Mouse (Mus musculus): ENCODE measurements around the gene Lbhd2. TPM values are rescaled to one million over a fixed set of nuclear protein-coding genes. Genes with fewer than 3 reads are reported as not detected.
A peak's percentile ranks its signal among the peaks of the same experiment; 100 is the strongest.

The Lbhd2 gene
- polyA plus RNA-seq, 1 experiment from 2014 or later: 4.4 TPM

DNA sequence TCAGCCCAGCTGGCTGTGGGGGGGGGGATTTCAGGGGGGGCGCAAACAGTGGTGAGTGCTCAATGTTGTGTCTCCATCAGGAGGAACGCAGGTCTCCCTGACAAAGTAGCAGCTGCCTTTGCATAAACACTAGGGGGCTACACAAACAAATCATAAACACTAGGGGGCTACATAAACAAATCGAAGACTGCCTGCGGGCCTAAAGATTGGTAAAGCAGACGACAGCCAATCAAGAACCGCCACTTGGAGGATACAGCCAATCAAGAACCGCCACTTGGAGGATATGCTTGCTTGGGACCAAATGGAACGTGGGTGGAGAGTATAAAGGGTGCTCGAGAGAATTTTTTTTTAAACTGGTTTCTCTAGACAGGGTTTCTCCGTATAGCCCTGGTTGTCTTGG lies 1.7 kb upstream of the Lbhd2 start:
- Histone ChIP-seq H3K27me3 (peaks cover 67% of the 10 kb centered on the region), H3K27ac (no peak overlapping the region), H3K4me2 (no peak overlapping the region), H3K4me1 (replicated peaks) (peaks cover 13% of the 10 kb centered on the region), H3K36me3 (no peaks in the 10 kb centered on the region), H3K9ac (replicated peaks) (no peak overlapping the region), H3K4me3 (replicated peaks) (no peak overlapping the region), H3K9me3 (no peaks in the 10 kb centered on the region)
- 54% methylated on average over 10 of the region's 10 CpGs for WGBS
- no peak for ATAC-seq (ENCODE audit: insufficient number of reproducible peaks, insufficient read depth, low FRiP score, low TSS enrichment, low read depth)

- H3K9me3 ChIP-seq: no peaks in the 10 kb centered on the region
Observed at GRCm38 (mm10) chr12:111409583-111409982, 3.0 kb downstream of the Lbhd2 start.

GRCm38 (mm10) chr12:111411631-111412355 lies 5.2 kb downstream of the Lbhd2 start:
- peak overlapping the region; percentile 78 for H3K27ac ChIP-seq
- peaks cover 67% of the 10 kb centered on the region for H3K27me3 ChIP-seq
- no peaks in the 10 kb centered on the region for H3K36me3 ChIP-seq
- no peak overlapping the region for H3K4me2 ChIP-seq
- H3K9ac ChIP-seq (replicated peaks): no peak overlapping the region
- H3K4me3 ChIP-seq (replicated peaks): no peak overlapping the region
- WGBS: 71% methylated on average over 8 of the region's 8 CpGs
- H3K4me1 ChIP-seq (replicated peaks): peaks cover 28% of the 10 kb centered on the region
- H3K9me3 ChIP-seq: no peaks in the 10 kb centered on the region
- no peak for ATAC-seq (ENCODE audit: insufficient number of reproducible peaks, insufficient read depth, low FRiP score, low TSS enrichment, low read depth)

More at GRCm38 (mm10) chr12:111409583-111409982, 3.0 kb downstream of the Lbhd2 start:
- no peak for ATAC-seq (ENCODE audit: insufficient number of reproducible peaks, insufficient read depth, low FRiP score, low TSS enrichment, low read depth)
- Histone ChIP-seq H3K4me2 (no peak overlapping the region), H3K27ac (no peak overlapping the region), H3K4me3 (replicated peaks) (no peak overlapping the region), H3K36me3 (no peaks in the 10 kb centered on the region), H3K27me3 (peaks cover 75% of the 10 kb centered on the region), H3K9ac (replicated peaks) (no peak overlapping the region), H3K4me1 (replicated peaks) (peaks cover 29% of the 10 kb centered on the region)
- WGBS: 30% methylated on average over 5 of the region's 5 CpGs

DNA sequence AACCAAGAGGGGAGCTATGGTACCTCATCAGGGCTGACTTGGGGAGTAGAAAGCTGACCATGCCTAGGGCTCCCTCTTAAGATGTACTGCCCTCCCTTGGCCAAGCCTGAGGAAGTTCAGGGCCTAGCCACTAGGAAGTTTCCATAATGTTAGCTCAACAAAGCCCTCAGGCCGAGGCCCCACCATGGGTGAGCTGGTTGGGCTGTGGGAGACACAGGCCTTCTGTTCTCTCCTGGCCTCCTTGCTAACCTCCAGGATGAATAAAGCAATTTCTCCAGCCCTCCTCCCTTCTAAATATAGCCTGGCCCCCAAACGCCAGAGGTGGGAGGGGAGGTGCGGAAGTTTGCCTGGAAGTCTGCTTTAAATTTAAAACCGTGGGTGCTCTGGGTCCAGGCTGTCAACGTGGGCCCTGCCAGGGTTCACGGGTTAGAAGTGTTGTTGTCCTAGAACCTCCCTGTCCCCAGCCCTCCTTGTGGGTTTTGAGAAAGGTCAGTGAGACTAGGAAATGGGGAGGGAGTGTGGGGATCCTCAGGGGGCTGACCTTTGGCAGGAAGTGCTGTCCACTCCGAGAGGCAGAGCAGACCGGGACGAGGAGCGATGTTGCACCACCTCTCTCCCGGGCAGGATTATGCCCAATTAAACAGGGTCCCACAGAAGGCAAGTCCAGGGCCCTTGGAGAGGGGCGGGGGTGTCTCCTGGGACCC lies 6.1 kb downstream of the Lbhd2 start:
- Histone ChIP-seq H3K4me1 (replicated peaks) (peaks cover 36% of the 10 kb centered on the region), H3K9me3 (no peaks in the 10 kb centered on the region), H3K27ac (peak overlapping the region; percentile 78), H3K4me2 (peak overlapping the region; percentile 62), H3K27me3 (peaks cover 67% of the 10 kb centered on the region), H3K36me3 (no peaks in the 10 kb centered on the region), H3K4me3 (replicated peaks) (peak overlapping the region; percentile 38), H3K9ac (replicated peaks) (no peak overlapping the region)
- 13% methylated on average over 12 of the region's 12 CpGs for WGBS
- ATAC-seq (ENCODE audit: insufficient number of reproducible peaks, insufficient read depth, low FRiP score, low TSS enrichment, low read depth): peak; percentile 10; the same call in 1 of the 2 replicates

DNA sequence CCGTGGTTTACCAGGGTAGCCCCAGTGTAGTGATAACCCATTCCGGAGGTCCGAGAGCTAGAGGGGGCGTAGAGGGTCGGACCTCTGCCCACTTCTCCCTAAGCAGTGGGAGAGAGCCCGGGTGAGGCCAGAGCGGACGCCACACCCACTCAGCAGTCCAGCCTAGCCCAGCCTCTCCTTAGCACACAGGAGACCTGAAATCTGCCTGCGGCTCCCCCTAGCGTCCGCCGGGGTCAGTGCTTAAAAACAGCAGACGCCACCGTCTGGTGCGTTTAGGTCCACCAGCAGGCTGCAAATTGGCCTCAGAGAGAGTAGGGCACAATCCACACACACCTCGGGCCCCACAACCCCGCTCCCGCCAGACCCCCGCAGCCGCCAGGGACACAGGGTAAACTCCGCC lies 6.7 kb downstream of the Lbhd2 start:
- H3K4me3 ChIP-seq (replicated peaks): peak overlapping the region; percentile 38
- H3K27me3 ChIP-seq: peaks cover 67% of the 10 kb centered on the region
- peak overlapping the region; percentile 62 for H3K4me2 ChIP-seq
- no peak overlapping the region for H3K9ac ChIP-seq (replicated peaks)
- ATAC-seq (ENCODE audit: insufficient number of reproducible peaks, insufficient read depth, low FRiP score, low TSS enrichment, low read depth): peak; percentile 78
- H3K9me3 ChIP-seq: no peaks in the 10 kb centered on the region
- H3K4me1 ChIP-seq (replicated peaks): peaks cover 37% of the 10 kb centered on the region
- H3K36me3 ChIP-seq: no peaks in the 10 kb centered on the region
- H3K27ac ChIP-seq: peak overlapping the region; percentile 78
- 2% methylated on average over 21 of the region's 21 CpGs for whole genome bisulfite sequencing

GRCm38 (mm10) chr12:111416921-111417779 lies 10.5 kb downstream of the Lbhd2 start, which contains the start of gene Exoc3l4:
Exoc3l4 (plus strand) TSS chr12:111417017.
- Histone ChIP-seq H3K4me3 (replicated peaks) (peak within 1 kb of the TSS; percentile 25), H3K27me3 (peaks cover 70% of the 10 kb centered on the region), H3K27ac (0 out of 2 replicates have a peak within 1 kb of the TSS, but pooled peaks have one; percentile 26), H3K4me1 (replicated peaks) (peaks cover 29% of the 10 kb centered on the region), H3K36me3 (no peaks in the 10 kb centered on the region), H3K4me2 (peak within 1 kb of the TSS; percentile 56), H3K9ac (replicated peaks) (peak within 1 kb of the TSS; percentile 18; the same call in 1 of the 2 replicates), H3K9me3 (no peaks in the 10 kb centered on the region)
- 0 out of 2 replicates have a peak, but pooled peaks have one; percentile 9 for ATAC-seq (ENCODE audit: insufficient number of reproducible peaks, insufficient read depth, low FRiP score, low TSS enrichment, low read depth)
- 5% methylated on average over 17 of the region's 17 CpGs for WGBS

DNA sequence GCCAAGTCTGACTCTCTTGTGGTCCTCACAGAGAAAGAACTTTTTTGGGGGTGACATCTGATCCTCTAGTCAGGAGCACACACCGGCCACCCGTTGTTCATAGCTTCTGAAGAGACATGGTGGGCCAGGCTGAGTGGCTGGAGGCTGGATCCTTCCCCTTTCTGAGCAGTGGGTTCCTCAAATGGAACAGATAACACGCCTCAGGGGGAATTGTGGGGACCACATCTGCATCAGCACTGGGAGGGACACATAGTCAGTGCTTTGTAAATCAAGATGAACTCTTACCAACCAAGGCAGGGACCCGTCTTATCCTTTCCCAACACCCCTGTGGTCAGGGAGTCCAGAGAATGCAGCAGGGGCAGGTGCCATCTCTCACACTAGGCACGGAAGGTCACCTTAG lies 13.3 kb downstream of the Lbhd2 start:
- no peak overlapping the region for H3K4me3 ChIP-seq (replicated peaks)
- WGBS: 67% methylated on average over 5 of the region's 5 CpGs
- no peaks in the 10 kb centered on the region for H3K9me3 ChIP-seq
- H3K27ac ChIP-seq: no peak overlapping the region
- no peak for ATAC-seq (ENCODE audit: insufficient number of reproducible peaks, insufficient read depth, low FRiP score, low TSS enrichment, low read depth)
- H3K36me3 ChIP-seq: no peaks in the 10 kb centered on the region
- peaks cover 91% of the 10 kb centered on the region for H3K27me3 ChIP-seq
- H3K4me1 ChIP-seq (replicated peaks): peaks cover 18% of the 10 kb centered on the region
- H3K4me2 ChIP-seq: no peak overlapping the region
- H3K9ac ChIP-seq (replicated peaks): no peak overlapping the region

DNA sequence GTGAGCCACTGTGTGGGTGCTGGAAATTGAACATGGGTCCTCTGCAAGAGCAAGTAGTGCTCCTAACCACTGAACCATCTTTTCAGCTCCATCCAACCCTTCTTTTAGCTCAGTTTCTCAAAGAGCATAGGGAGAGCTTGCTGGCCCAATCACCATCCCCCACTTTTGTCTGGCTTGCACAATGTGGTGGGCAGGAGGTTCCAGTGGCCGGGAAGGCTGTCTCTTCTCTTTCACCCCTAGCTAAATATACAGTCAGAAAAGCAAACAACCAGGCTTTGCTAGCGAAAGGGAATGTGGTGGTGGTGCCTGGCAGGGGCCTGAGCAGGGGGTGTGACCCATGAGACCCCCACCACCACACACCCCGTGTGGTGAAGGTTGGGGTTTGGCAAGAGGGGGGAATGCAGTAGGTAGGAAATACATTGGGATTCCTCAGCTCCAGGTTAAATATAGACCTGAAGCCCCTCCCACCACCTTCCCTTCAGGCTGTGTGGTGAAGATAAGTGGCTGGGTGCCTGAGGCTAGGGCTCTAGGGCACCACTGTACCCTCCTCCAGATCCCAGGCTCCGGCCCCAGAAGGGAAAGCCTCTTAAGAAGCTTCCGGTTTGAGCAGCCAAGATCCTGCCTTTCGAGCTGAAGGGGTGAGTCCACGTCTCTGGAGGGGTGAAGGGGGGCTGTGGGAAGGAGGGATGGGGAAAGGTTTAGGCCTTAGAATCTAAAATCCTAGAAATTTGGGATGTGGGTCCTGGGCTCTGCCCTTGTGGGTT lies 14.5 kb downstream of the Lbhd2 start:
- Histone ChIP-seq H3K27me3 (peaks cover 97% of the 10 kb centered on the region), H3K36me3 (no peaks in the 10 kb centered on the region), H3K9me3 (no peaks in the 10 kb centered on the region), H3K9ac (replicated peaks) (no peak overlapping the region), H3K4me1 (replicated peaks) (peaks cover 26% of the 10 kb centered on the region), H3K27ac (no peak overlapping the region), H3K4me3 (replicated peaks) (no peak overlapping the region), H3K4me2 (no peak overlapping the region)
- 56% methylated on average over 7 of the region's 7 CpGs for WGBS
- ATAC-seq (ENCODE audit: insufficient number of reproducible peaks, insufficient read depth, low FRiP score, low TSS enrichment, low read depth): no peak

DNA sequence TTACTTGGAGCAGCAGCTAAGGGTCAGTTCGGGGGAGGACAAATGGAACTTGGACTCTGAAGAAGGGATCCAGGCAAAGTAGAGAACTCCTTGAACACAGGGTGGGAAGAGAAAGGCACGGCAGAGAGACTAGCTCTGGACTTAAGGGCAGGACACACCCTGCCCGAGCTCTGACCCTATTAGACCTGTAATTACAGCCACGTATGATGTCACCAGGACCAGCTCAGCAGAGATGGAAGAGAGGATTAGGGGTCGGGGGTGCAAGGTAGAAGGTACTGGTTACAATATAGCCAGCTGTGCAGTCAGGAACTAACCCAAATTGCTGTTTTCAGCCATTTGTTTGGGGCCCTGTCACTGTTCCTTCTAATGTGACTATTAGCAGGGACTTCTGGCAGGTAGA lies 16.2 kb downstream of the Lbhd2 start:
- H3K4me2 ChIP-seq: no peak overlapping the region; the same call in 1 of the 2 replicates
- H3K36me3 ChIP-seq: no peaks in the 10 kb centered on the region
- H3K4me3 ChIP-seq (replicated peaks): no peak overlapping the region; the same call in 1 of the 2 replicates
- peaks cover 98% of the 10 kb centered on the region for H3K27me3 ChIP-seq
- no peak for ATAC-seq (ENCODE audit: insufficient number of reproducible peaks, insufficient read depth, low FRiP score, low TSS enrichment, low read depth)
- WGBS: 29% methylated on average over 5 of the region's 5 CpGs
- H3K9ac ChIP-seq (replicated peaks): no peak overlapping the region
- H3K9me3 ChIP-seq: no peaks in the 10 kb centered on the region
- peaks cover 14% of the 10 kb centered on the region for H3K4me1 ChIP-seq (replicated peaks)
- H3K27ac ChIP-seq: no peak overlapping the region

DNA sequence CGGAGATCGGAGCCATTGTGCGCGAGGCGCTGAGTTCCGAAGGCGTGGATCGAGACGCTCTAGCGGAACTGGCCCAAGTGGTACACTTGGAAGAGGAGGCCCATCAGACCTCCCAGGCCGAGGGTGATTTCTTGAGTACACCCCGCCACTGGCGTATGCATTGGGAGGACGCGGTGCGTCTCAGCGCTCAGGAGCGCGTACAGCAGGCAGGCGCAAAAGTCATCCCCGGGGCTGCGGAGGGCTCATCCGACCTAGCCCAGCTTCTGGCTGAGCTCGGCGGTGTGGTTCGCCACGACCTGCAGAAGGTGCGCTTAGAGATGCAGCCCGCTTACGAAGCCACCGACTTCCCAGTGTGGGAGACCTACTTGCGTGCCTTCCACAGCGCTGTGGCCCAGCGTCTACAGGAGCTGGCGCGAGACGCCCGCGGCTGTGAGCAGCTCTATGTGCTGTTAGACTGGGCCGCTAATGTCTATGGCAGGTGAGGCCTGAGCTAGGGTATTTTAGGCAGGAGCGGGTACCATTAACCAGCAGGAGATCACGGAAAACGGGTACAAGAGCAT lies 17.0 kb downstream of the Lbhd2 start:
- H3K36me3 ChIP-seq: no peaks in the 10 kb centered on the region
- ATAC-seq (ENCODE audit: insufficient number of reproducible peaks, insufficient read depth, low FRiP score, low TSS enrichment, low read depth): no peak
- H3K9ac ChIP-seq (replicated peaks): peak overlapping the region; percentile 37; the same call in 1 of the 2 replicates
- H3K9me3 ChIP-seq: no peaks in the 10 kb centered on the region
- WGBS: 4% methylated on average over 43 of the region's 43 CpGs
- H3K4me2 ChIP-seq: peak overlapping the region; percentile 59
- peak overlapping the region; percentile 37 for H3K4me3 ChIP-seq (replicated peaks)
- H3K27me3 ChIP-seq: peaks cover 98% of the 10 kb centered on the region
- H3K27ac ChIP-seq: no peak overlapping the region
- H3K4me1 ChIP-seq (replicated peaks): peaks cover 21% of the 10 kb centered on the region
